Mouse (Mus musculus): ENCODE data around the gene Stmn1. TPM values are rescaled to one million over a fixed set of nuclear protein-coding genes. Genes with fewer than 3 reads are reported as not detected.

The Stmn1 gene
- polyA plus RNA-seq, 1 experiment from 2014 or later, result 7,624 TPM

GRCm38 (mm10) chr4:134476899-134477298, 8.8 kb downstream of the Stmn1 start:
- H3K27ac ChIP-seq (ENCODE audit: low read depth, low read length), result no peak overlapping the region
- no peaks in the 10 kb centered on the region for H3K9me3 ChIP-seq (replicated peaks; ENCODE audit: control insufficient read depth, low read length)
- ATAC-seq (no peak), DNase-seq (ENCODE audit: low spot score) (no peak)
- no peak overlapping the region for H3K9ac ChIP-seq (ENCODE audit: low read length)
- peaks cover 12% of the 10 kb centered on the region for H3K4me1 ChIP-seq (ENCODE audit: control insufficient read depth, insufficient read depth, low read length)
- H3K4me2 ChIP-seq (ENCODE audit: low read length), result no peak overlapping the region
- peaks cover 52% of the 10 kb centered on the region for H3K36me3 ChIP-seq (ENCODE audit: control insufficient read depth, insufficient read depth, low read length)
- WGBS, result 94% methylated on average over 8 of the region's 8 CpGs
- H3K27me3 ChIP-seq (replicated peaks; ENCODE audit: control insufficient read depth, insufficient read depth, low read length), result no peaks in the 10 kb centered on the region
- H3K4me3 ChIP-seq (ENCODE audit: low read depth, low read length), result no peak overlapping the region

- DNase-seq (ENCODE audit: low spot score) (peak; percentile 87), ATAC-seq (peak; percentile 72)
- H3K4me3 ChIP-seq (ENCODE audit: low read depth, low read length), result no peak overlapping the region
- 8% methylated on average over 9 of the region's 9 CpGs for WGBS
- 0 out of 2 replicates have a peak, but pooled peaks cover 7% of the 10 kb centered on the region for H3K4me1 ChIP-seq (ENCODE audit: control insufficient read depth, insufficient read depth, low read length)
- H3K4me2 ChIP-seq (ENCODE audit: low read length), result no peak overlapping the region
- H3K36me3 ChIP-seq (ENCODE audit: control insufficient read depth, insufficient read depth, low read length), result peaks cover 41% of the 10 kb centered on the region
- no peaks in the 10 kb centered on the region for H3K9me3 ChIP-seq (replicated peaks; ENCODE audit: control insufficient read depth, low read length)
- 0 out of 2 replicates have a peak overlapping the region, but pooled peaks have one; percentile 23 for H3K27ac ChIP-seq (ENCODE audit: low read depth, low read length)
- no peaks in the 10 kb centered on the region for H3K27me3 ChIP-seq (replicated peaks; ENCODE audit: control insufficient read depth, insufficient read depth, low read length)
- H3K9ac ChIP-seq (ENCODE audit: low read length), result no peak overlapping the region
Observed at GRCm38 (mm10) chr4:134478031-134478430, 9.9 kb downstream of the Stmn1 start.

GRCm38 (mm10) chr4:134479839-134480238, 11.7 kb downstream of the Stmn1 start:
- no peaks in the 10 kb centered on the region for H3K27me3 ChIP-seq (replicated peaks; ENCODE audit: control insufficient read depth, insufficient read depth, low read length)
- WGBS, result 90% methylated on average over 4 of the region's 4 CpGs
- no peak overlapping the region for H3K9ac ChIP-seq (ENCODE audit: low read length)
- H3K4me1 ChIP-seq (ENCODE audit: control insufficient read depth, insufficient read depth, low read length), result no peaks in the 10 kb centered on the region
- no peak overlapping the region for H3K4me2 ChIP-seq (ENCODE audit: low read length)
- ATAC-seq (no peak), DNase-seq (ENCODE audit: low spot score) (no peak)
- H3K27ac ChIP-seq (ENCODE audit: low read depth, low read length), result no peak overlapping the region
- peaks cover 26% of the 10 kb centered on the region for H3K36me3 ChIP-seq (ENCODE audit: control insufficient read depth, insufficient read depth, low read length)
- no peak overlapping the region for H3K4me3 ChIP-seq (ENCODE audit: low read depth, low read length)
- H3K9me3 ChIP-seq (replicated peaks; ENCODE audit: control insufficient read depth, low read length), result no peaks in the 10 kb centered on the region

DNA sequence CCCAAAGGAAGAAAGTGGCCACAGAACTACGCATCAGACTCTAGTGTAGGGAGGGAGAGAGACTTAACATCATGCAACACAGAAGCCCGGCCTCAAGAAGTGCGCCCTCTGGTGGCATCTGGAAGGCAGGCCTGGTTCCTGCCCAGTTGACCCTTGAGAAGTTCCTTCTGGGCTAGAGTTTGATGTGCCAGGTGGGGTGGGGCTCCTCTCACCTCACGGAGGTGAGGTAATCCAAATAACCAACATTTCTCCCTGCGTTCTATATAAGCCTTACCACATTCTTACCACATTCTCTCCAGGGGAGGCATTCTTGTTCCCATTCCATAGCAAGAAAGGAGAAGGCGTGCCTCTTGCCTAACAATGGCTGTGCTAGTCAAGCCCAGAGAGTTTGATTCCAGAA, 12.7 kb downstream of the Stmn1 start:
- no peak overlapping the region for H3K4me2 ChIP-seq (ENCODE audit: low read length)
- no peaks in the 10 kb centered on the region for H3K4me1 ChIP-seq (ENCODE audit: control insufficient read depth, insufficient read depth, low read length)
- H3K9ac ChIP-seq (ENCODE audit: low read length), result no peak overlapping the region
- ATAC-seq (peak; percentile 22; the same call in 1 of the 2 replicates), DNase-seq (ENCODE audit: low spot score) (peak; percentile 71)
- no peaks in the 10 kb centered on the region for H3K9me3 ChIP-seq (replicated peaks; ENCODE audit: control insufficient read depth, low read length)
- no peak overlapping the region for H3K27ac ChIP-seq (ENCODE audit: low read depth, low read length)
- peaks cover 16% of the 10 kb centered on the region for H3K36me3 ChIP-seq (ENCODE audit: control insufficient read depth, insufficient read depth, low read length)
- 22% methylated on average over 6 of the region's 6 CpGs for WGBS
- H3K4me3 ChIP-seq (ENCODE audit: low read depth, low read length), result no peak overlapping the region
- no peaks in the 10 kb centered on the region for H3K27me3 ChIP-seq (replicated peaks; ENCODE audit: control insufficient read depth, insufficient read depth, low read length)

DNA sequence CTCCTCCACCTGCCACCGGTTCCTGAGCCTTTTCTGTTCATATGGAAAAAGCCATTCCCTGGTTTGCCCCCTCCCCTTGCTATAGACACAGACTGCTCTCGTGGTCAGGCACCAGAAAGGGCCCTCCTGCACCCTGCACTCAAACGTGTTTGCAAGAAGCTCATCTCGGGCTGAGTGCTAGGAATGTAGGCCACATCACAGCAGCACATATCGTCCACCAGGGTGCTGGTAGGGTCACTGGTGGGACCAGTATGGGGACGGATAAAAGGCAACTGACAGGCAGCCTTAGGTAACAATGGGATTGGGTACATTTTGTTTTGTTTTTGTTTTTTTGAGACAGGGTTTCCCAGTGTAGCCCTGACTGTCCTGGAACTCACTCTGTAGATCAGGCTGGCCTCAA, 13.2 kb downstream of the Stmn1 start:
- Histone ChIP-seq H3K4me3 (ENCODE audit: low read depth, low read length) (no peak overlapping the region), H3K9ac (ENCODE audit: low read length) (no peak overlapping the region)

GRCm38 (mm10) chr4:134482442-134482841, 14.3 kb downstream of the Stmn1 start:
- Histone ChIP-seq H3K4me2 (ENCODE audit: low read length) (no peak overlapping the region), H3K4me1 (ENCODE audit: control insufficient read depth, insufficient read depth, low read length) (no peaks in the 10 kb centered on the region), H3K27me3 (replicated peaks; ENCODE audit: control insufficient read depth, insufficient read depth, low read length) (no peaks in the 10 kb centered on the region), H3K27ac (ENCODE audit: low read depth, low read length) (no peak overlapping the region), H3K9ac (ENCODE audit: low read length) (no peak overlapping the region), H3K36me3 (ENCODE audit: control insufficient read depth, insufficient read depth, low read length) (no peaks in the 10 kb centered on the region; the same call in 1 of the 2 replicates), H3K4me3 (ENCODE audit: low read depth, low read length) (no peak overlapping the region), H3K9me3 (replicated peaks; ENCODE audit: control insufficient read depth, low read length) (no peaks in the 10 kb centered on the region)
- 75% methylated on average over 8 of the region's 8 CpGs for WGBS
- ATAC-seq, result no peak
- no peak for DNase-seq (ENCODE audit: low spot score)

More for the DNA sequence above, 13.2 kb downstream of the Stmn1 start:
- Histone ChIP-seq H3K27me3 (replicated peaks; ENCODE audit: control insufficient read depth, insufficient read depth, low read length) (no peaks in the 10 kb centered on the region), H3K36me3 (ENCODE audit: control insufficient read depth, insufficient read depth, low read length) (peaks cover 12% of the 10 kb centered on the region), H3K9me3 (replicated peaks; ENCODE audit: control insufficient read depth, low read length) (no peaks in the 10 kb centered on the region), H3K4me1 (ENCODE audit: control insufficient read depth, insufficient read depth, low read length) (no peaks in the 10 kb centered on the region), H3K4me2 (ENCODE audit: low read length) (no peak overlapping the region), H3K27ac (ENCODE audit: low read depth, low read length) (no peak overlapping the region)
- WGBS, result 56% methylated on average over 6 of the region's 6 CpGs
- no peak for ATAC-seq
- no peak for DNase-seq (ENCODE audit: low spot score)

DNA sequence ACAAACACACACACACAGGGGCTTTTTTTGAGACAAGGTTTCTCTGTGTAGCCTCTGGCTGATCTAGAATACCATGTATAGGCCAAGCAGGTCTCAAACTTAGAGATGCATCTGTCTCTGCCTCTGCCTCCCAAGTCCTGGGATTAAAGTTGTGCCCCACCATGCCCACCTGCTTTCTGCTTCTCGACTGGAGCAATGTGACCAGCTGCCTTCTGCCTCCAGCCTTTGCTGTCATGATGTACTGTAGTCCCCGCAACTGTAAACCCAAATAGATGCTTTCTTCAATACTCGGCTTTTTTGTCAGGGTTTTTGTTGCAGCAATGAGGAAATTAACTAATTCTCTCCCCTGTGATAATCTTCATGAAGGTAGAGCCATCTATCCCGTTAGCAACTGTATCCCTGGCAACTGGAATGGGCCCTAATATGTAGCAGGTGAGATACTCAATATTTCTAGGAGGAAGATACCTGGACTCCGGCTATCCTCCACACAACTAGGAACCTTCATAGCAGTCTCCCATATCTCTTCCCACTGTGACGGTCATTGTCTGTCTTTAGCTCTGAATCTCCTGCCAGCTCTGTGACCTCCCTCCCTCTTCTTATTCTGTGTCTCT, 15.1 kb downstream of the Stmn1 start:
- Histone ChIP-seq H3K4me3 (ENCODE audit: low read depth, low read length) (no peak overlapping the region), H3K4me1 (ENCODE audit: control insufficient read depth, insufficient read depth, low read length) (no peaks in the 10 kb centered on the region), H3K27ac (ENCODE audit: low read depth, low read length) (no peak overlapping the region), H3K9ac (ENCODE audit: low read length) (no peak overlapping the region), H3K9me3 (replicated peaks; ENCODE audit: control insufficient read depth, low read length) (no peaks in the 10 kb centered on the region), H3K4me2 (ENCODE audit: low read length) (no peak overlapping the region), H3K27me3 (replicated peaks; ENCODE audit: control insufficient read depth, insufficient read depth, low read length) (no peaks in the 10 kb centered on the region), H3K36me3 (ENCODE audit: control insufficient read depth, insufficient read depth, low read length) (no peaks in the 10 kb centered on the region)
- DNase-seq (ENCODE audit: low spot score), result no peak
- WGBS, result 64% methylated on average over 6 of the region's 6 CpGs
- no peak for ATAC-seq

- H3K9ac ChIP-seq (ENCODE audit: low read length), result no peak overlapping the region
- no peak for DNase-seq (ENCODE audit: low spot score)
- H3K4me2 ChIP-seq (ENCODE audit: low read length), result no peak overlapping the region
- no peaks in the 10 kb centered on the region for H3K36me3 ChIP-seq (ENCODE audit: control insufficient read depth, insufficient read depth, low read length)
- H3K27me3 ChIP-seq (replicated peaks; ENCODE audit: control insufficient read depth, insufficient read depth, low read length), result no peaks in the 10 kb centered on the region
- H3K4me1 ChIP-seq (ENCODE audit: control insufficient read depth, insufficient read depth, low read length), result no peaks in the 10 kb centered on the region
- no peak overlapping the region for H3K27ac ChIP-seq (ENCODE audit: low read depth, low read length)
- 49% methylated on average over 6 of the region's 6 CpGs for WGBS
- no peaks in the 10 kb centered on the region for H3K9me3 ChIP-seq (replicated peaks; ENCODE audit: control insufficient read depth, low read length)
- no peak overlapping the region for H3K4me3 ChIP-seq (ENCODE audit: low read depth, low read length)
- no peak for ATAC-seq
Observed at GRCm38 (mm10) chr4:134483696-134484095, 15.6 kb downstream of the Stmn1 start.

DNA sequence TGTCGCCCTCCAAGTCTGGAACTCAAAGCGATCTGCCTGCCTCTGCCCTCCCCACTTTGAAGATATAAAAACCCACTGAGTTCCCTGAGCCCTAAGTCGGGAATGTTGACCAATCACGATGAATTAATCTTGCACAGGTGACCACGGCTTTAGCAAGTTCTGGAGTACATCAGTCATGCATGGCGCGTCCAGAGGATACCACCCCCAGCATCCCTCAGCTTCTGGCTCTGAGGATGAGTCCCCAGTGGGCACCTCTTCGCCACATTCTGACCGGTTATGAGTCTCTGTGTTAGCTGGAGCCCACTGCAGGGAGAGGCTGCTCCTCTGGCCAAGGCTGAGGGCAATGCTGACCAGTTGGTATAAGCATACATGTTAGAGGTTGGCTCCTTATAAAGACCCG, 16.1 kb downstream of the Stmn1 start:
- ATAC-seq (no peak), DNase-seq (ENCODE audit: low spot score) (no peak)
- WGBS, result 87% methylated on average over 10 of the region's 10 CpGs
- Histone ChIP-seq H3K4me3 (ENCODE audit: low read depth, low read length) (no peak overlapping the region), H3K9me3 (replicated peaks; ENCODE audit: control insufficient read depth, low read length) (no peaks in the 10 kb centered on the region), H3K36me3 (ENCODE audit: control insufficient read depth, insufficient read depth, low read length) (no peaks in the 10 kb centered on the region), H3K9ac (ENCODE audit: low read length) (no peak overlapping the region), H3K27me3 (replicated peaks; ENCODE audit: control insufficient read depth, insufficient read depth, low read length) (no peaks in the 10 kb centered on the region), H3K27ac (ENCODE audit: low read depth, low read length) (no peak overlapping the region), H3K4me2 (ENCODE audit: low read length) (no peak overlapping the region), H3K4me1 (ENCODE audit: control insufficient read depth, insufficient read depth, low read length) (no peaks in the 10 kb centered on the region)

All from forebrain, embryonic 14.5 days (tissue).